Mouse (Mus musculus) stomach, postnatal 0 days (tissue): Measurements from ENCODE around the gene Tmem260. TPM values are rescaled to one million over a fixed set of nuclear protein-coding genes. Genes with fewer than 3 reads are reported as not detected.

ENCODE experiments used
- ATAC-seq: fragments of 200-750 bp; cut with Nextera tagmentation; 2 replicates; pipeline ENCODE4 v1.8.0; 2017; ENCODE audit not compliant: low FRiP score, low TSS enrichment
- DNase-seq: peaks from one replicate; pipeline ENCODE4 v3.0.0-alpha.2; 2016; ENCODE audit warnings: low spot score
- H3K27ac ChIP-seq: fragments of 300-500 bp; sonication (generic); replicated peaks from 2 replicates; pipeline ENCODE4 v1.5.1; 2014; ENCODE audit warnings: mild to moderate bottlenecking, control low read depth
- H3K27me3 ChIP-seq: fragments of 300-500 bp; sonication (generic); 2 replicates; pipeline ENCODE4 v1.6.1; 2014; ENCODE audit warnings: low read length; ENCODE audit not compliant: control insufficient read depth, insufficient read depth
- H3K36me3 ChIP-seq: fragments of 300-500 bp; sonication (generic); 2 replicates; pipeline ENCODE4 v1.6.1; 2014; ENCODE audit warnings: low read length, mixed read lengths; ENCODE audit not compliant: control insufficient read depth, insufficient read depth
- H3K4me1 ChIP-seq: fragments of 300-500 bp; sonication (generic); replicated peaks from 2 replicates; pipeline ENCODE4 v1.6.1; 2014; ENCODE audit warnings: antibody characterized with exemption; ENCODE audit not compliant: control insufficient read depth, insufficient read depth
- H3K4me2 ChIP-seq: fragments of 300-500 bp; sonication (generic); replicated peaks from 2 replicates; pipeline ENCODE4 v1.6.1; 2014; ENCODE audit warnings: low read depth, mild to moderate bottlenecking, control low read depth, moderate library complexity
- H3K4me3 ChIP-seq: fragments of 300-500 bp; sonication (generic); 2 replicates; pipeline ENCODE4 v1.5.1; 2014; ENCODE audit warnings: low read depth, low read length, control low read depth
- H3K9ac ChIP-seq: fragments of 300-500 bp; sonication (generic); 2 replicates; pipeline ENCODE4 v1.6.1; 2014; ENCODE audit warnings: mild to moderate bottlenecking, low read length, control low read depth, mixed read lengths
- H3K9me3 ChIP-seq: fragments of 300-500 bp; sonication (generic); 2 replicates; pipeline ENCODE4 v1.6.1; 2016; ENCODE audit warnings: low read length; ENCODE audit not compliant: control insufficient read depth
- CTCF ChIP-seq: IDR thresholded peaks from 2 replicates; pipeline ENCODE4 v1.5.1; 2016; ENCODE audit warnings: antibody characterized with exemption, low read depth, mild to moderate bottlenecking, moderate library complexity
- EP300 ChIP-seq: optimal IDR thresholded peaks from 2 replicates; pipeline ENCODE3; 2016; ENCODE audit warnings: antibody characterized with exemption
- WGBS: fragments of 180-500 bp; shearing (Covaris S2); extraction: QIAGEN DNeasy Blood & Tissue Kit; methylation state at CpG from one replicate; pipeline ENCODE4 v1.1.7; 2014; 5-methylcytosine and 5-hydroxymethylcytosine counted together
- polyA plus RNA-seq: library from polyadenylated mRNA; unstranded; fragments of >200 nt; fragmentation: Nextera tagmentation; extraction: Ambion mirVana; gene quantifications from 2 replicates; pipeline ENCODE4 v1.2.1, GENCODE M21; 2015

Gene Tmem260
- polyA plus RNA-seq, 1 experiment from 2014 or later: 6.8 TPM

- Histone ChIP-seq H3K27ac (no peak overlapping the region), H3K4me2 (no peak overlapping the region), H3K9ac (no peak overlapping the region), H3K9me3 (no peaks in the 10 kb centered on the region), H3K27me3 (no peaks in the 10 kb centered on the region), H3K4me1 (no peaks in the 10 kb centered on the region), H3K36me3 (0 out of 2 replicates have a peak, but pooled peaks cover 8% of the 10 kb centered on the region), H3K4me3 (no peak overlapping the region)
- DNase-seq (no peak), ATAC-seq (no peak)
- no peak for TF ChIP-seq CTCF
- no peak for TF ChIP-seq EP300
- 86% methylated on average over 6 of the region's 6 CpGs for WGBS
These were observed 36.8 kb downstream of the Tmem260 start for GRCm38 (mm10) chr14:48482762-48483161.

GRCm38 (mm10) chr14:48493896-48494295, 48.0 kb downstream of the Tmem260 start:
- ATAC-seq: no peak
- WGBS: 26% methylated on average over 4 of the region's 4 CpGs

GRCm38 (mm10) chr14:48502573-48502972, 56.6 kb downstream of the Tmem260 start:
- no peaks in the 10 kb centered on the region for H3K4me1 ChIP-seq
- ATAC-seq (no peak), DNase-seq (no peak)
- TF ChIP-seq CTCF: no peak
- no peak for TF ChIP-seq EP300
- no peak overlapping the region for H3K9ac ChIP-seq
- no peaks in the 10 kb centered on the region for H3K27me3 ChIP-seq
- no peaks in the 10 kb centered on the region; the same call in 1 of the 2 replicates for H3K36me3 ChIP-seq
- WGBS: 89% methylated on average over 7 of the region's 7 CpGs
- H3K4me3 ChIP-seq: no peak overlapping the region
- H3K9me3 ChIP-seq: no peaks in the 10 kb centered on the region
- no peak overlapping the region for H3K27ac ChIP-seq
- no peak overlapping the region for H3K4me2 ChIP-seq

More at GRCm38 (mm10) chr14:48493896-48494295, 48.0 kb downstream of the Tmem260 start:
- Histone ChIP-seq H3K4me3 (no peak overlapping the region), H3K27me3 (no peaks in the 10 kb centered on the region), H3K4me2 (no peak overlapping the region), H3K27ac (no peak overlapping the region), H3K36me3 (peaks cover 2% of the 10 kb centered on the region; the same call in 1 of the 2 replicates), H3K9me3 (no peaks in the 10 kb centered on the region), H3K9ac (no peak overlapping the region), H3K4me1 (no peaks in the 10 kb centered on the region)
- peak; percentile 84 for TF ChIP-seq CTCF
- TF ChIP-seq EP300: no peak
- DNase-seq: peak; percentile 28

GRCm38 (mm10) chr14:48503691-48504565, 58.0 kb downstream of the Tmem260 start:
- no peak overlapping the region for H3K4me3 ChIP-seq
- H3K9me3 ChIP-seq: no peaks in the 10 kb centered on the region
- H3K4me1 ChIP-seq: no peaks in the 10 kb centered on the region
- 55% methylated on average over 18 of the region's 18 CpGs for WGBS
- TF ChIP-seq EP300 (no peak), CTCF (no peak)
- H3K36me3 ChIP-seq: peaks cover under 1% of the 10 kb centered on the region; the same call in 1 of the 2 replicates
- no peak for DNase-seq
- H3K9ac ChIP-seq: no peak overlapping the region
- H3K4me2 ChIP-seq: no peak overlapping the region
- ATAC-seq: no peak
- H3K27me3 ChIP-seq: no peaks in the 10 kb centered on the region
- H3K27ac ChIP-seq: no peak overlapping the region

GRCm38 (mm10) chr14:48504566-48504950, 58.6 kb downstream of the Tmem260 start:
- peaks cover 5% of the 10 kb centered on the region; the same call in 1 of the 2 replicates for H3K36me3 ChIP-seq
- H3K4me2 ChIP-seq: no peak overlapping the region
- H3K4me1 ChIP-seq: no peaks in the 10 kb centered on the region
- no peak overlapping the region for H3K9ac ChIP-seq
- ATAC-seq (no peak), DNase-seq (no peak)
- WGBS: 58% methylated on average over 9 of the region's 9 CpGs
- no peak overlapping the region for H3K27ac ChIP-seq
- no peak overlapping the region for H3K4me3 ChIP-seq
- TF ChIP-seq CTCF: no peak
- H3K27me3 ChIP-seq: no peaks in the 10 kb centered on the region
- no peaks in the 10 kb centered on the region for H3K9me3 ChIP-seq

- no peak overlapping the region for H3K4me2 ChIP-seq
- no peak overlapping the region for H3K9ac ChIP-seq
- DNase-seq (no peak), ATAC-seq (no peak)
- WGBS: 96% methylated on average over 12 of the region's 12 CpGs
- no peak overlapping the region for H3K27ac ChIP-seq
- no peaks in the 10 kb centered on the region for H3K4me1 ChIP-seq
- no peak overlapping the region for H3K4me3 ChIP-seq
- no peaks in the 10 kb centered on the region for H3K9me3 ChIP-seq
- H3K36me3 ChIP-seq: peaks cover 5% of the 10 kb centered on the region; the same call in 1 of the 2 replicates
- H3K27me3 ChIP-seq: no peaks in the 10 kb centered on the region
- no peak for TF ChIP-seq CTCF
- no peak for TF ChIP-seq EP300
These were observed 59.7 kb downstream of the Tmem260 start for GRCm38 (mm10) chr14:48505606-48506005.
